Mouse (Mus musculus): ENCODE results near the gene Foxred2. TPM values are rescaled to one million over a fixed set of nuclear protein-coding genes. Genes with fewer than 3 reads are reported as not detected.
A peak's percentile ranks its signal among the peaks of the same experiment; 100 is the strongest.

Gene Foxred2
- total and polyA plus RNA-seq, 3 experiments, result 0.39 to 0.96 (median 0.84) TPM

DNA sequence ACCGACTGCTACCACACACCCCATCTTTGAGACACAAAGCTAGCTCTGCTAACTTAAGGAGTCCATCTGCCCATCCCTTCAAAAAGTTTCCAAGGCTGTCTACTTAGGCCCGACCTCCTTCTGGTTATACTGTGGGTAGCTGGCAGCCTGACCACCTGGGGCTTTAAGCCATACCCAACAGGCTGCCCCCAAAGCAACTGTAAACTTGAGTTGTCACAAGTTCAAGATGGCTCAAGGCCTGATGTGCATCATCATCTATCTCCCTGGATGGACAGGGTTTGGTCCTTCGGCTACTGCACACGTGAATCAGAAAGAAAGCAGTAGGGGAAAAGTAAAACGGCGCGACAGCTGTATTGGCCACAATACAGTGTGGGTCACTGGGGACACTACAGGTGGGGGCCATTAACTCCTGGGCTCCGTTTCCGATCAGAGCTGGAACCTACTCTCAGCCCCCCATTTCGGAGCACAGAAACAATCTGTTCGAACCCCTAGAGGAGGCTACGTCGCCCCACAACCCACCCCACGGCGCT, 13.5 kb upstream of the Foxred2 start:
- intact Hi-C loops (cut with DNase I), result loop anchor here (2.0 kb wide), 1 partner anchor 41 kb away; the partner anchor contains the start of gene Txn2
- TF ChIP-seq EP300 (IDR thresholded peaks at IDR 0.05; ENCODE audit: insufficient read depth, low read depth, low read length), result no peak
- no peak for TF ChIP-seq POLR2A (IDR thresholded peaks at IDR 0.05; ENCODE audit: insufficient read depth, low read depth, low read length)
- TF ChIP-seq CTCF (IDR thresholded peaks at IDR 0.05), result no peak

DNA sequence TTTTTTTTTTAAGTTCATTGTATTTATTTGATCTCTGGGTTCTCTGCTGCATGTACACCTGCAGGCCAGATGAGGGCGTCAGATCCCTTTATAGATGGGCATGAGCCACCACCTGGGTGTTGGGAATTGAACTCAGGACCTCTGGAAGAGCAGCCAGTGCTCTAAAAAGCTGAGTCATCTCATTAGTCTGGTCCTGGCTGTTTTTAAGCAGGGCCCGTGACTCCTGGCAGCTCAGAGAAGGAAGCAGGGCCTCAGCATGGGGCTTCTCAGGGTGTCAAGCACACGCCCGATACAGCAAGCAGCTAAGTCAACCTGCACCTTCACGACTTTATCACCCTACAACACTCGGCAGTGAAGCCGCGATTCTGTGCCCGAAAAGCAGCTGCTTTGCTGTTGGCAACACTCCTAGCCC, 8.6 kb upstream of the Foxred2 start:
- 79% methylated on average over 9 of the region's 9 CpGs for WGBS
- H3K36me3 ChIP-seq (ENCODE audit: control insufficient read depth, insufficient read depth, low read length), result no peaks in the 10 kb centered on the region
- no peaks in the 10 kb centered on the region for H3K27me3 ChIP-seq (ENCODE audit: control insufficient read depth, insufficient read depth, low read length)
- no peak overlapping the region for H3K27ac ChIP-seq
- no peak overlapping the region for H3K4me3 ChIP-seq
- no peak for DNase-seq
- peaks cover 4% of the 10 kb centered on the region for H3K4me1 ChIP-seq (ENCODE audit: control insufficient read depth, insufficient read depth, low read length)
- intact Hi-C loops (cut with DNase I), result no loop called here
- no peak overlapping the region for H3K9ac ChIP-seq (ENCODE audit: low read depth, low read length)
- 0 out of 2 replicates have a peak, but pooled peaks cover 3% of the 10 kb centered on the region for H3K79me2 ChIP-seq (replicated peaks; ENCODE audit: control insufficient read depth, insufficient read depth, low read length)
- TF ChIP-seq POLR2A (IDR thresholded peaks at IDR 0.05; ENCODE audit: insufficient read depth, low read depth, low read length), result no peak
- no peak for TF ChIP-seq CTCF (IDR thresholded peaks at IDR 0.05)
- TF ChIP-seq EP300 (IDR thresholded peaks at IDR 0.05; ENCODE audit: insufficient read depth, low read depth, low read length), result no peak

More for the DNA sequence above, 13.5 kb upstream of the Foxred2 start:
- H3K9ac ChIP-seq (ENCODE audit: low read depth, low read length), result peak overlapping the region; percentile 96
- H3K4me3 ChIP-seq, result peak overlapping the region; percentile 73
- H3K4me1 ChIP-seq (ENCODE audit: control insufficient read depth, insufficient read depth, low read length), result peaks cover 4% of the 10 kb centered on the region
- H3K79me2 ChIP-seq (replicated peaks; ENCODE audit: control insufficient read depth, insufficient read depth, low read length), result 0 out of 2 replicates have a peak, but pooled peaks cover 3% of the 10 kb centered on the region
- H3K27ac ChIP-seq, result peak overlapping the region; percentile 98
- no peak for DNase-seq
- WGBS, result 1% methylated on average over 15 of the region's 15 CpGs
- no peaks in the 10 kb centered on the region for H3K36me3 ChIP-seq (ENCODE audit: control insufficient read depth, insufficient read depth, low read length)
- no peaks in the 10 kb centered on the region for H3K27me3 ChIP-seq (ENCODE audit: control insufficient read depth, insufficient read depth, low read length)

DNA sequence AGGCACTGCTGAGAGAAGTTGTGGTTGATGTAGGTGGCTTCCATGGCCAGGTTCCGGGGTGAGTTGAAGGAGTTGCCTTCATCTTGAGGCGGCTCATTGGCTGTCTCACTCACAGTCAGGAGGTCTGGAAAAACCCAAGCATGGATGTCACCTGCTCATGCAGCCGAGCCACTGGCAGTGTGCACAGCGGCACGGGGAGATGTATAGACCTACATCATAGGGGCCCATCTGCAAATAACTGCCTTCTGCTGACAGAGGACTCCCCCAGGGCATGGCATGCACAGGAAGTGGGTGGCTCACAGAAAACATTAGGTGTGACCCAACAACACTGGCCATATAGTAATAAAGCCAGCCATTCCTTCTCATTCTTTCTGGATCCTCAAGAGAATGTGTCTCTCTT, 5.9 kb upstream of the Foxred2 start:
- intact Hi-C loops (cut with DNase I), result no loop called here
- Histone ChIP-seq H3K4me1 (ENCODE audit: control insufficient read depth, insufficient read depth, low read length) (no peaks in the 10 kb centered on the region), H3K36me3 (ENCODE audit: control insufficient read depth, insufficient read depth, low read length) (no peaks in the 10 kb centered on the region), H3K79me2 (replicated peaks; ENCODE audit: control insufficient read depth, insufficient read depth, low read length) (no peaks in the 10 kb centered on the region), H3K27ac (no peak overlapping the region), H3K9ac (ENCODE audit: low read depth, low read length) (no peak overlapping the region), H3K27me3 (ENCODE audit: control insufficient read depth, insufficient read depth, low read length) (no peaks in the 10 kb centered on the region), H3K4me3 (no peak overlapping the region)
- TF ChIP-seq CTCF (IDR thresholded peaks at IDR 0.05) (no peak), POLR2A (IDR thresholded peaks at IDR 0.05; ENCODE audit: insufficient read depth, low read depth, low read length) (no peak), EP300 (IDR thresholded peaks at IDR 0.05; ENCODE audit: insufficient read depth, low read depth, low read length) (no peak)
- 92% methylated on average over 5 of the region's 5 CpGs for WGBS
- no peak for DNase-seq

DNA sequence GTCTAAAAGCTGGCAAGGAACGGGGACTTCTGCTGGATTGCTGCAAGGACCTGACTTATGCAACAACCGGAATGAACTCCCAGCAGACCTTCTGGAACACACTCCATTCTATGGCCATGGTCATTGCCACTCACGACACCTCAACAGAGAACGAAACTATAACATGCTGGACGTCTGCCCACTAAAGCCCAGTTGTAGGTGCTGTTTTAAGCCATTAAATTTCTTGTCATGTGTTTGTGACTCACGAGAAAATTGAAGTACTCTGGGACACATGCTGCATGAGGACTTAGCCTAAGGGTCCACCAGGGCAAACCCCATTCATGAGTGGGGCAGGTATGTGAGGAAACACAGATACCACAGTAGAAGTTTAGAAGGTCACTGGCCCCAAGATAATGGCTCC, 4.2 kb upstream of the Foxred2 start:
- intact Hi-C loops (cut with DNase I), result no loop called here
- Histone ChIP-seq H3K27ac (no peak overlapping the region), H3K4me3 (no peak overlapping the region), H3K27me3 (ENCODE audit: control insufficient read depth, insufficient read depth, low read length) (peaks cover 3% of the 10 kb centered on the region), H3K36me3 (ENCODE audit: control insufficient read depth, insufficient read depth, low read length) (no peaks in the 10 kb centered on the region), H3K4me1 (ENCODE audit: control insufficient read depth, insufficient read depth, low read length) (no peaks in the 10 kb centered on the region), H3K79me2 (replicated peaks; ENCODE audit: control insufficient read depth, insufficient read depth, low read length) (no peaks in the 10 kb centered on the region), H3K9ac (ENCODE audit: low read depth, low read length) (no peak overlapping the region)
- WGBS, result 87% methylated on average over 6 of the region's 6 CpGs
- no peak for DNase-seq
- no peak for TF ChIP-seq POLR2A (IDR thresholded peaks at IDR 0.05; ENCODE audit: insufficient read depth, low read depth, low read length)
- no peak for TF ChIP-seq EP300 (IDR thresholded peaks at IDR 0.05; ENCODE audit: insufficient read depth, low read depth, low read length)
- TF ChIP-seq CTCF (IDR thresholded peaks at IDR 0.05), result no peak

DNA sequence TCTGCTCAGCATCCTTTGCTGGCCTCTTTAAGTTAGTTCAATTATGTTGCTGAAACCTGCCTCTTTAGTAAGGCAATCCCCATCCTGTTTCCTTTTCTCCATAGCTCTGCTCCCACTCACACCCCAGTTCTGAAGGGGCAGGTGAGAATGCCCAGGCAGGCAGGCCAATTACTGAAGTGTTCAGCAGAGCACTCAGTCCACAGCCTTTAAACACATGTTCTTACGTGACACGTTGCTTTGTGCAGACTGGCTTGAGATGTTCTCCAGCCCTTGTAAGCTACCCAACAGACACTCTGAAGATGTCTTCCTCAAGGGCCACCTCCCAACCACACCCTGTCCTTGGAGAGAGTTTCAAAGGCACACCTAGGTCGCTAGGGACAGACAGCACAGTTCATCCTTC, 1.5 kb upstream of the Foxred2 start:
- H3K36me3 ChIP-seq (ENCODE audit: control insufficient read depth, insufficient read depth, low read length), result no peaks in the 10 kb centered on the region
- WGBS, result 52% methylated on average over 3 of the region's 3 CpGs
- no peak for DNase-seq

DNA sequence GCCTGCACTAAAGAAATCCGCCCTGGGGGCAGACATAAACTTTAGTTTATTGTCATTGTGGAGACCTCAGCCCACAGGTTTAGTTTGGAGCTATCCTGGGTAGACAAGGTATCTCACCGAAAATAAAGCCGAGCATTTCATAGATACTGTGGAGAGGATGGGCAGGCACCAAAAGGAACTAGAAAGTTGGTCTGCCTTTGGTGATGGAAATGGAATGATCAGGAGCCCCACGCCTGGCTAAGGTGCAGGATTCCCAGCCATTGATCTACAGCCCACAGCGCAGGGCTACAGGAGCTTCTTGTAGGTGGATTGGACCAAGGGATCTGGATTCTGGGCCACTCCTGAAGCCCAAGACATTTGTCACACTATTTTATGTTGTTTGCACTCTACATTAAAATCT, 1.1 kb upstream of the Foxred2 start:
- Histone ChIP-seq H3K27ac (no peak overlapping the region), H3K4me1 (ENCODE audit: control insufficient read depth, insufficient read depth, low read length) (no peaks in the 10 kb centered on the region), H3K36me3 (ENCODE audit: control insufficient read depth, insufficient read depth, low read length) (no peaks in the 10 kb centered on the region), H3K9ac (ENCODE audit: low read depth, low read length) (no peak overlapping the region), H3K27me3 (ENCODE audit: control insufficient read depth, insufficient read depth, low read length) (peaks cover 6% of the 10 kb centered on the region), H3K79me2 (replicated peaks; ENCODE audit: control insufficient read depth, insufficient read depth, low read length) (no peaks in the 10 kb centered on the region), H3K4me3 (no peak overlapping the region)
- WGBS, result 41% methylated on average over 5 of the region's 5 CpGs
- intact Hi-C loops (cut with DNase I), result loop anchor here (2.0 kb wide), 1 partner anchor 23 kb away; no protein-coding TSS in a partner anchor
- no peak for DNase-seq
- no peak for TF ChIP-seq CTCF (IDR thresholded peaks at IDR 0.05)
- no peak for TF ChIP-seq EP300 (IDR thresholded peaks at IDR 0.05; ENCODE audit: insufficient read depth, low read depth, low read length)
- TF ChIP-seq POLR2A (IDR thresholded peaks at IDR 0.05; ENCODE audit: insufficient read depth, low read depth, low read length), result no peak

More for the DNA sequence above, 1.5 kb upstream of the Foxred2 start:
- Histone ChIP-seq H3K4me1 (ENCODE audit: control insufficient read depth, insufficient read depth, low read length) (no peaks in the 10 kb centered on the region), H3K79me2 (replicated peaks; ENCODE audit: control insufficient read depth, insufficient read depth, low read length) (no peaks in the 10 kb centered on the region), H3K27ac (no peak overlapping the region), H3K9ac (ENCODE audit: low read depth, low read length) (no peak overlapping the region), H3K4me3 (no peak overlapping the region), H3K27me3 (ENCODE audit: control insufficient read depth, insufficient read depth, low read length) (peaks cover 6% of the 10 kb centered on the region)
- 0 out of 2 replicates have a peak, but pooled peaks have one; percentile 8 for TF ChIP-seq POLR2A (IDR thresholded peaks at IDR 0.05; ENCODE audit: insufficient read depth, low read depth, low read length)
- no peak for TF ChIP-seq EP300 (IDR thresholded peaks at IDR 0.05; ENCODE audit: insufficient read depth, low read depth, low read length)
- intact Hi-C loops (cut with DNase I), result no loop called here
